Mouse (Mus musculus) CH12.LX (cell line): Measurements from ENCODE around the gene Ndufb3.

Source experiments
- CHD2 ChIP-seq: IDR thresholded peaks from 2 replicates; pipeline ENCODE4 v1.6.1; 2011; ENCODE audit warnings: low read length, improper control_type of control experiment
- CTCF ChIP-seq, 2 experiments: IDR thresholded peaks in 1 of 2; conservative IDR thresholded peaks in 1 of 2; 2 replicates each; pipeline ENCODE4 v1.5.1; 2011 to 2012; ENCODE audit warnings: low read depth in 2 of 2, low read length in 2 of 2, improper control_type of control experiment in 1 of 2, inconsistent platforms in 1 of 2, mild to moderate bottlenecking in 1 of 2, moderate library complexity in 1 of 2
- EP300 ChIP-seq: IDR thresholded peaks from 2 replicates; pipeline ENCODE4 v1.6.1; 2011; ENCODE audit warnings: low read length, improper control_type of control experiment
- HCFC1 ChIP-seq: IDR thresholded peaks from 2 replicates; pipeline ENCODE4 v1.6.1; 2012; ENCODE audit warnings: low read depth, mild to moderate bottlenecking, inconsistent platforms, low read length, improper control_type of control experiment
- MAFK ChIP-seq: IDR thresholded peaks from 2 replicates; pipeline ENCODE4 v1.6.1; 2011; ENCODE audit warnings: low read length, improper control_type of control experiment; ENCODE audit not compliant: insufficient replicate concordance
- POLR2A ChIP-seq: IDR thresholded peaks from 2 replicates; pipeline ENCODE4 v1.6.1; 2011; ENCODE audit warnings: low read depth, mild to moderate bottlenecking, improper control_type of control experiment, low read length
- TCF12 ChIP-seq: IDR thresholded peaks from 2 replicates; pipeline ENCODE4 v1.6.1; 2014; ENCODE audit warnings: low read depth, mild to moderate bottlenecking, inconsistent platforms, low read length, improper control_type of control experiment
- USF1 ChIP-seq: IDR thresholded peaks from 2 replicates; pipeline ENCODE4 v1.6.1; 2014; ENCODE audit warnings: low read depth, mild to moderate bottlenecking, inconsistent platforms, low read length, improper control_type of control experiment
- ZMIZ1 ChIP-seq: IDR thresholded peaks from 2 replicates; pipeline ENCODE4 v1.6.1; 2012; ENCODE audit warnings: low read depth, mild to moderate bottlenecking, inconsistent platforms, low read length, improper control_type of control experiment

GRCm38 (mm10) chr1:58621251-58621650 is 35.1 kb downstream of the Ndufb3 start:
- no peak for TF ChIP-seq USF1
- no peak for TF ChIP-seq CTCF (conservative IDR thresholded peaks at IDR 0.05 in 1 of 2, IDR thresholded peaks at IDR 0.05 in 1 of 2; ENCODE audit: low read depth in 2 of 2, low read length in 2 of 2)
- TF ChIP-seq EP300 = no peak
- no peak for TF ChIP-seq POLR2A
- TF ChIP-seq TCF12 = no peak
- TF ChIP-seq ZMIZ1 = no peak
- TF ChIP-seq CHD2 = no peak
- no peak for TF ChIP-seq MAFK
- no peak for TF ChIP-seq HCFC1
